Mouse (Mus musculus) forebrain, postnatal 0 days (tissue): ENCODE results near the gene Cyp2j12. TPM values are rescaled to one million over a fixed set of nuclear protein-coding genes. Genes with fewer than 3 reads are reported as not detected.
"Not testable (repeated sequence)": the region's sequence is repeated elsewhere in the genome, so short reads cannot be mapped to it uniquely, and the experiment has no call there.

Source experiments
- ATAC-seq: fragments of 200-750 bp; cut with Nextera tagmentation; 2 replicates; pipeline ENCODE4 v1.8.0; 2017; ENCODE audit warnings: mild to moderate bottlenecking, moderate library complexity
- DNase-seq: peaks from one replicate; pipeline ENCODE4 v3.0.0-alpha.2; 2015
- H3K27ac ChIP-seq: fragments of 300-500 bp; sonication (generic); 2 replicates; pipeline ENCODE4 v1.5.1; 2014; ENCODE audit warnings: low read depth, mild to moderate bottlenecking, antibody characterized with exemption, low read length, moderate library complexity, mixed read lengths
- H3K27me3 ChIP-seq: fragments of 300-500 bp; sonication (generic); 2 replicates; pipeline ENCODE4 v1.6.1; 2014; ENCODE audit warnings: mild to moderate bottlenecking, low read length, mixed read lengths; ENCODE audit not compliant: insufficient read depth
- H3K36me3 ChIP-seq: fragments of 300-500 bp; sonication (generic); 2 replicates; pipeline ENCODE4 v1.6.1; 2014; ENCODE audit warnings: mild to moderate bottlenecking, moderate library complexity; ENCODE audit not compliant: insufficient read depth
- H3K4me1 ChIP-seq: fragments of 300-500 bp; sonication (generic); 2 replicates; pipeline ENCODE4 v1.6.1; 2014; ENCODE audit warnings: antibody characterized with exemption; ENCODE audit not compliant: insufficient read depth
- H3K4me2 ChIP-seq: fragments of 300-500 bp; sonication (generic); 2 replicates; pipeline ENCODE4 v1.6.1; 2014; ENCODE audit warnings: low read depth, mild to moderate bottlenecking, moderate library complexity
- H3K4me3 ChIP-seq: fragments of 300-500 bp; sonication (generic); 2 replicates; pipeline ENCODE4 v1.5.1; 2014; ENCODE audit warnings: low read depth, low read length, mixed read lengths
- H3K9ac ChIP-seq: fragments of 300-500 bp; sonication (generic); 2 replicates; pipeline ENCODE4 v1.6.1; 2014; ENCODE audit warnings: mild to moderate bottlenecking
- H3K9me3 ChIP-seq: fragments of 300-500 bp; sonication (generic); 2 replicates; pipeline ENCODE4 v1.6.1; 2016; ENCODE audit warnings: low read length
- CTCF ChIP-seq: sonication (generic); IDR thresholded peaks from 2 replicates; pipeline ENCODE4 v1.5.1; 2016; ENCODE audit warnings: antibody characterized with exemption, control low read depth, low read depth
- WGBS: fragments of 180-500 bp; shearing (Covaris S2); extraction: QIAGEN DNeasy Blood & Tissue Kit; methylation state at CpG from one replicate; pipeline ENCODE4 v1.1.7; 2014; 5-methylcytosine and 5-hydroxymethylcytosine counted together
- polyA plus RNA-seq: library from polyadenylated mRNA; unstranded; fragments of >200 nt; fragmentation: Nextera tagmentation; extraction: Ambion mirVana; gene quantifications from 2 replicates; pipeline ENCODE4 v1.2.1, GENCODE M21; 2015
- total RNA-seq: library from RNA; depleted of rRNA; stranded (reverse); fragments of >200 nt; gene quantifications from 2 replicates; pipeline ENCODE4 v1.2.3, GENCODE M21; 2014

Cyp2j12 gene
- total and polyA plus RNA-seq, 2 experiments from 2014 or later = not detected

DNA sequence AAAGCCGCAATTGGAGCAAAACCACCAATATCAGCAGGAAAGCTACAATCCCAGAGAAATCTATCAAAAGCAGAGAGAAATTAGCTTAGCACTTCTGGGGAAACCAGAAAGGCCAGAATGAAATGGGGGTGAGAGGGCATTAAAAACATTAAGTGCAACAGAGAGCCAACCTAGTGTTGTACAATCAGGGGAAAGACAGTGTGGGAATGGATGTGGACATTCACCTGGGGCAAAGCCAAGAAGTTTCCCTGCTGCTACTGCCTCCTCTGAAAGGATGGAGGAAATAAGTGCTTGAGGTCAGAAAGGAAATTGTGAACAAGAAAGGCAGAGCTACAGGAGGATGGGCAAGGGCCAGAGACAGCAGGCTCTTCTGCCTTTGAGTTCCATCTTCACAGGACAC lies 1.7 kb downstream of the Cyp2j12 start:
- Histone ChIP-seq H3K9me3 (no peaks in the 10 kb centered on the region), H3K4me3 (no peak overlapping the region), H3K9ac (no peak overlapping the region), H3K4me1 (no peaks in the 10 kb centered on the region), H3K4me2 (no peak overlapping the region), H3K36me3 (no peaks in the 10 kb centered on the region), H3K27me3 (no peaks in the 10 kb centered on the region), H3K27ac (no peak overlapping the region)
- DNase-seq (no peak), ATAC-seq (no peak)
- TF ChIP-seq CTCF = no peak
- 94% methylated on average over 1 of the region's 1 CpGs for WGBS

DNA sequence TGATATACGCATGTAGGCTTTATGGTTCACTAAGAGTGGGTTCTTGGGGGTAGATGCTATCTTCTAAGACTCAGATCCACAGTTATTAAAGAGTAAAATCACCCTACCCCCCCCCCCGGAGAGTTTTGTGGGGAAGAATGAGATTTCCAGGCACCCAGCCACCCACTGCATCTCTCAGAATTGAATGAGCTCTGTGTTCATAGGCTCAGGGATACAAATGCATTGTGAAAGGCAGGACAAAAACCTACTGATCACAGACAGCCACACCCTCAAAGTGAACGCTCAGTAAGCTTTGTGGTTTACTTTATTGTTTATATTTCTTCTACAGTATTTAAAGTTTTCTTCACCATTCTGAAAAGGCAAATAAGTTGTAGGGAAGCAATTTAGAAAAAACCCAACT lies 6.7 kb downstream of the Cyp2j12 start:
- no peaks in the 10 kb centered on the region for H3K36me3 ChIP-seq
- DNase-seq (no peak), ATAC-seq (no peak)
- H3K4me1 ChIP-seq = no peaks in the 10 kb centered on the region
- 77% methylated on average over 3 of the region's 3 CpGs for WGBS
- no peak for TF ChIP-seq CTCF
- H3K27ac ChIP-seq = no peak overlapping the region
- no peak overlapping the region for H3K4me3 ChIP-seq
- no peak overlapping the region for H3K4me2 ChIP-seq
- no peak overlapping the region for H3K9ac ChIP-seq
- no peaks in the 10 kb centered on the region for H3K9me3 ChIP-seq
- H3K27me3 ChIP-seq = no peaks in the 10 kb centered on the region

DNA sequence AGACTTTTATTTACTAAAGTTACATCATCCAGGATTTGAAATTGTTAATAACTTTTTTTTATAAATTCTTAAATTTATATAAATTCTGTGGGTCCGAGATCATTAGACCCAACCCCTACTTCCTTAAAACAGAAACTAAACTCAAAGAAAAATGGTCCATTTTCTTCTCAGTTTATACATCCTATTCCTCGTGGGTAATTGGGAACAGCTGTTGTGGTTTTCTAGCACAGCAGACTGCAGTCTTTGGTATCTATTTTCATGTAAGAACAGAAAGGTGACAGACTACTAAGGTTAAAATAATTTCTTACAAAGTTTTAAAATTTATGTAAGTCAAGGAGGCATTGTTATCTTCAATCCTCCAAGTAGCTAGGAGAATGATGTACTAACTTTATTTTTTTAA lies 44.1 kb downstream of the Cyp2j12 start:
- no peak overlapping the region for H3K4me2 ChIP-seq
- H3K9ac ChIP-seq = no peak overlapping the region
- H3K27ac ChIP-seq = no peak overlapping the region
- H3K9me3 ChIP-seq = no peaks in the 10 kb centered on the region
- ATAC-seq = no peak
- no peak for TF ChIP-seq CTCF
- WGBS = 76% methylated on average over 2 of the region's 2 CpGs
- no peaks in the 10 kb centered on the region for H3K36me3 ChIP-seq
- DNase-seq = no peak
- no peak overlapping the region for H3K4me3 ChIP-seq
- H3K27me3 ChIP-seq = no peaks in the 10 kb centered on the region
- H3K4me1 ChIP-seq = no peaks in the 10 kb centered on the region

DNA sequence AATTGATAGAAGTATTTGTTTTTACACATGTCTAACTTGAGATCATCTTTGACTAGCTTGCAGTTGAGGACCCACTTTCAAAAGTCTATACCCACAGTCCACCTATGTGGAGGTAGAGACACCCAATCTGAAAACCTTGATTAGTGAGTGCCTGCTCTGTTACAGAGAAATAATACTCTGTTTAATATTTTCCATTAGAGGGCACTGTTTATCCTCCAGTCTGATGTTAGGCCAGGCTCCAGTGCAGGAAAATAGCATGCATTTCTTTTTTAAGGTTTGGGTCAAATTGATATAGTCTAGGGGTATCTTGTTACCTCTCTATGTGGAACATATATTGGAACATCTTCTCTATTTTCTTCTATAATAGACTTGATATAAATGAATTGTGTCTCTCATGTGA lies 49.1 kb downstream of the Cyp2j12 start:
- Histone ChIP-seq H3K4me2 (no peak overlapping the region), H3K4me3 (no peak overlapping the region), H3K4me1 (no peaks in the 10 kb centered on the region), H3K9me3 (no peaks in the 10 kb centered on the region), H3K9ac (no peak overlapping the region), H3K36me3 (no peaks in the 10 kb centered on the region), H3K27ac (no peak overlapping the region), H3K27me3 (no peaks in the 10 kb centered on the region)
- peak; percentile 27 for TF ChIP-seq CTCF
- ATAC-seq = no peak
- no peak for DNase-seq

DNA sequence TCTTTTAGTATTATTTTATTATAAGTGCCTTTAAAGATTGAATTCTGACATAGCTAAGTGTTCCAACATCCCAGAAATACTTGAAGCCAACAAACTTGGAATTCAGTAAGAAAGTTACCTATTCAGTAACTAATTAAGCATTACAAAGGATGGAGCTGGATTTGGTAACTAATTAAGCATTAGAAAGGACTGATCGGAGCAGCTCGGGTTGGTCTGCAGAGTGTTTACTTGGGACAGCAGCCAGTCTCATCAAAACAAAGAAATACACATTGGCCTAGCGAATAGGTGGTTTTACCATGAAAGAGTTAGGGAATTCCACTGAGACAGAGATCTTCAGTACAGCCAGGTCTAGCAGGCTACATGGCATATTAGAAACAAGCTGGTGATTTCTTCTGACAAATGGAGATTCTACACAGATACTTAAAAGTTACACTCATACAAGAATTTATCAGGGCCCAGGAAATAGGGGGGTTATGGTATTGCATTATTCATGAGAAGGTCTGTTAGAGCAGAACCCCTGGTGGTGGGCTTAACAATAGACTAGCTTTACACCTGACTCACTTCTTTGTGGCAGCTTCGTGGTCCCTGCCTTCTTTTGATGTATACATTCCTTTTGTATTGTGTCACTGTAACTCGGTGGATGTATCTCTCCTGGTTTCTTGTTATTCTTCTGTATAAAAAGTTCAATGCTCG lies 51.5 kb downstream of the Cyp2j12 start:
- not testable (repeated sequence) for H3K4me1 ChIP-seq, ATAC-seq, H3K27ac ChIP-seq, H3K9ac ChIP-seq, H3K9me3 ChIP-seq, H3K4me3 ChIP-seq, H3K4me2 ChIP-seq, H3K36me3 ChIP-seq, H3K27me3 ChIP-seq, DNase-seq
- WGBS = 14% methylated on average over 6 of the region's 6 CpGs

DNA sequence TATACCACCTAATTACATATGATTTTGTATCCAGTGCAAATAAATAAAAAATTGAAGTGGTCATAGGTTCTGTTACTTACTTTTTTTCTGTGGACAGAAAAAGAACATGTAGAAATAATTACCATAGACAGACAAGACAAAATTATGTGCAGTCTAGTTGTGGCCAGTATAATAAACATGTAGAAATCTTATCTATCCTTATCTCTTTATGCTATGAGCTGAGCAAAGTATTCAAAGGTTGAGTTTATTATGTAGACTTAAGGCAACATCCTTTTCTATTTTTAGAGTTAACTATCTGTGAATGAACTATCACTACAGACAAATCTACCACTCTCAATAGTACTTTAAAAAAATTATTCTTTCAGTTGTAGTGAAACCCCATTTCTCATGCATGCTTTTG lies 62.6 kb downstream of the Cyp2j12 start:
- ATAC-seq = no peak
- Histone ChIP-seq H3K4me3 (no peak overlapping the region), H3K4me1 (no peaks in the 10 kb centered on the region), H3K9ac (no peak overlapping the region), H3K27me3 (no peaks in the 10 kb centered on the region), H3K4me2 (no peak overlapping the region), H3K9me3 (no peaks in the 10 kb centered on the region), H3K36me3 (no peaks in the 10 kb centered on the region), H3K27ac (no peak overlapping the region)
- no peak for TF ChIP-seq CTCF
- no peak for DNase-seq

DNA sequence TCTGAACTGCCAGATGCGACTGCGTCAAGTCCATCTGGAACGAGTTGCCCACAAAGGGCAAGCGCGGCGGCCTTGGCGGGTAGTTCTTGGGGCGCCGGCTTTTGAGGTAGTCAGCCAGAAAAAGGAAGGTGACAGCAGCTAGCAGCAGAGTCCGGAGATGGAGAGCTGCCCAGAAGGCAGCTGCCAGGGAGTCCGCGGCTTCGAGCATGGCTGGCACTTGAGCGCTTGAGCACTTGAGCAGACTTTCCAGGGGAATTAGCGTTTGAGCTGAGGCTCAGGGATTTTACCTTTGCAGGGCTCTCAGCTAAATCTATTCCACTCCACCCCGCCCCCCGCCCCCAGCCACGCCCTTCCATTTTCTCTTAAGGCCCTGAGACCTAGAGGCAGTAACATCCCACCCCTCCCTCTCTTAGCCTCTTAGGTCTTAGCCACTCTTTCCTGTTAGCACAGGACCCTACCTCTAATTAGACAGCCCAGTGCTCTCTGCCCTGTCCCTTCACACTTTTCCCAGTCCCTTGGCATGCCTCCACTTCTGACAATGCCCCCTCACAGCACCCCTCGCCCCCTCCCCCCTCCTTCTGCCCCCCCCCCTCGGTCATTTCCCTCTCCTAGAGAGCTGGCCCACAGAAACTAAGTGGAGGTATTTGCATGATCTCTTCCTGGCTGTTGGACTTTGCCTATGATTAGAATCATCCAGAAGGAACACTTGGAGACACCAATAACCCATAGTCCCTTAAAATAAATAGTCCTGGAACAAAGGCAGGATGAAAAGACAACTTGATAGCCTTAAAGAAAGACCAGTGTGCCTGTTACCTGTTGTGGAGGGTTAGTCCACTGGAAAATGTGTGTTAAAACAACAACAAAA lies 63.5 kb downstream of the Cyp2j12 start, which contains the start of gene Cyp2j13:
TSS of gene Cyp2j13 (minus strand) at position 286 of the 865 bp plus-strand sequence.
- no peaks in the 10 kb centered on the region for H3K9me3 ChIP-seq
- no peaks in the 10 kb centered on the region for H3K4me1 ChIP-seq
- WGBS = 5% methylated on average over 20 of the region's 20 CpGs
- TF ChIP-seq CTCF = no peak
- H3K9ac ChIP-seq = peak within 1 kb of the TSS; percentile 25; the same call in 1 of the 2 replicates
- no peaks in the 10 kb centered on the region for H3K27me3 ChIP-seq
- H3K4me3 ChIP-seq = 0 out of 2 replicates have a peak within 1 kb of the TSS, but pooled peaks have one; percentile 14
- no peaks in the 10 kb centered on the region for H3K36me3 ChIP-seq
- peak within 1 kb of the TSS; percentile 43 for H3K4me2 ChIP-seq
- no peak within 1 kb of the TSS for H3K27ac ChIP-seq
- DNase-seq (peak; percentile 50), ATAC-seq (peak; percentile 83)
